Mouse (Mus musculus) kidney, adult 10 weeks (tissue): ENCODE data around the gene Brd9. TPM values are rescaled to one million over a fixed set of nuclear protein-coding genes. Genes with fewer than 3 reads are reported as not detected.

Experiments
- polyA plus RNA-seq: library from polyadenylated mRNA; stranded (reverse); fragments of 350-450 nt; fragmentation: Illumina TruSeq; extraction: RNeasy Lipid Tissue Mini Kit (QIAGEN cat#74804); gene quantifications from one replicate; pipeline ENCODE4 v1.2.3, GENCODE M21; 2014; ENCODE audit warnings: low read depth, low replicate concordance

Brd9 gene
- polyA plus RNA-seq, result 12.2 TPM

DNA sequence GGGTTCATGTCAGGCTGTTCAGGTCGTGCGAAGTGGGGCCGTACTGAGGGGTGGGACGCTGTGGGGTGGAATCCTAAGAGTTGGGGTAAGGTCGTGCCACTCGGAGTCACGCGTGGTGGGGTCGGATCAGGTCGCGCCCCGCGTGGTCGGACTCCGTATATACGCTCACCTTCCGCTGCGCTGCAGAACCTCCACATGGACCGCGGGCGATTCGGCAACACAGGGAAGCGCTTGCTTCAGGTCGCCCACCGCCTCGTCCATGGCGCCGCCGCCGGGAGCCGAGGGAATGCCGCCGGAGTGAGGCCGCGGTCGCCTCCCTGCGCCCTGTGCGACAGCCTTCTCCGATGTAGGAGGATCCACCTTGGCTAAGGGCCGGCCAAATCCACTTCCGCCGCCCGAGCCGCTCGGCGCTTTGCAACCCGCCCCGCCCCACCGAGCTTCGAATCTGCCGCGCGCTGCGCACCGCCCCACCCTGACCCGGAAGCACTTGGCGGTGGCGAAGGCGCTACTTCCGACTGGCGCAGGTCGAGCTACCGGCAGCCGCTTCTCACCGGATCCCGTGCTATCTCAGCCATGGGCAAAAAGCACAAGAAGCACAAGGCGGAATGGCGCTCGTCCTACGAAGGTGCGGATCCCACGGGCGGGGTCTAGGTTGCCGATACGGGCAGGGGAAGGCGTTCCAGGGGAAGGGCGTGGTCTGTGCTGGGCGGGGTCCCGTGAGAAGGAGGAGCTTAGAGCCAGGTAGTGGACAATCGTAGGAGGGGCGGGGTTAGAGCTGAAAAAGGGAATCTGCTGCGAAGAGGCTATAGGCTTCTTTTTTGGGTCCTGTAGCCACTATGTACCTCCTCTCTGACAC, at the start of gene Brd9, which contains the start of gene Trip13:
Gene Brd9, plus strand, starts transcription at position 491 of the 856 bp plus-strand sequence.
Gene Trip13, minus strand, starts transcription at position 464 of the 856 bp plus-strand sequence.

GRCm38 (mm10) chr13:73963551-73963950, 25.9 kb downstream of the Brd9 start, which contains the start of gene Zdhhc11:
TSS of gene Zdhhc11 (plus strand) at chr13:73963851.

GRCm38 (mm10) chr13:74008948-74009718, 71.5 kb downstream of the Brd9 start, which contains the start of gene Tppp:
TSS of gene Tppp (plus strand) at chr13:74009407.

Other genes starting within 250 kb of the Brd9 start
- gene Slc6a19, start 232.9 kb upstream of the Brd9 start, polyA plus RNA-seq, result 149 TPM
- 9.5 TPM for gene Slc12a7, start 204.7 kb upstream of the Brd9 start, polyA plus RNA-seq
- gene Nkd2, start 90.2 kb upstream of the Brd9 start, polyA plus RNA-seq, result 0.53 TPM
- gene Trip13, start within 50 bp of the Brd9 start, polyA plus RNA-seq, result 0.97 TPM
- gene Zdhhc11, start 26.0 kb downstream of the Brd9 start, polyA plus RNA-seq, result not detected
- 3.8 TPM for gene Tppp, start 71.6 kb downstream of the Brd9 start, polyA plus RNA-seq
- gene Cep72, start 124.5 kb downstream of the Brd9 start, polyA plus RNA-seq, result 3.6 TPM
- 59.2 TPM for gene Slc9a3, start 183.6 kb downstream of the Brd9 start, polyA plus RNA-seq